Mouse (Mus musculus): ENCODE data around the gene Mef2b. TPM values are rescaled to one million over a fixed set of nuclear protein-coding genes. Genes with fewer than 3 reads are reported as not detected.

Gene Mef2b
- total RNA-seq, 2 experiments from 2014 or later: 0.25 to 0.29 TPM

DNA sequence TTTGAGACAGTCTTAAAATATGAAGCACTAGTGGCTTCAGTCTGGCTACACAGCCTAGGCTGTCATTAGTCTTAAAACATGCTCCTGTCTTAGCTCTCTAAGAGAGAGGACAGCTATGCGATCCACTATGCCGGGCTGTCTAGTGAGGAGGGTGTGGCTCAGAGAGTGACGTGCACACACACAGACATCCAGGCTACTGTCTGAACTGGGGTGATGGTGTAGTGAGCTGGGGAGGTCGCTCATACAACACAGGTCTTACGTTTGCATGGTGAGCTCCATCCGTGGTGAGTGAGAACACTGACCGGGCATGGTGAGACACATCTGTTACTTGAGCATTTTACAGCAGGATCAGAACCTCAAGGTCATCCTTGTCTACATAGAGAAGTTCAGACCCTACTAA, 31.7 kb downstream of the Mef2b start:
- intact Hi-C loops (cut with DNase I; ENCODE audit: low total_unique reads): no loop called here
- DNase-seq: no peak

DNA sequence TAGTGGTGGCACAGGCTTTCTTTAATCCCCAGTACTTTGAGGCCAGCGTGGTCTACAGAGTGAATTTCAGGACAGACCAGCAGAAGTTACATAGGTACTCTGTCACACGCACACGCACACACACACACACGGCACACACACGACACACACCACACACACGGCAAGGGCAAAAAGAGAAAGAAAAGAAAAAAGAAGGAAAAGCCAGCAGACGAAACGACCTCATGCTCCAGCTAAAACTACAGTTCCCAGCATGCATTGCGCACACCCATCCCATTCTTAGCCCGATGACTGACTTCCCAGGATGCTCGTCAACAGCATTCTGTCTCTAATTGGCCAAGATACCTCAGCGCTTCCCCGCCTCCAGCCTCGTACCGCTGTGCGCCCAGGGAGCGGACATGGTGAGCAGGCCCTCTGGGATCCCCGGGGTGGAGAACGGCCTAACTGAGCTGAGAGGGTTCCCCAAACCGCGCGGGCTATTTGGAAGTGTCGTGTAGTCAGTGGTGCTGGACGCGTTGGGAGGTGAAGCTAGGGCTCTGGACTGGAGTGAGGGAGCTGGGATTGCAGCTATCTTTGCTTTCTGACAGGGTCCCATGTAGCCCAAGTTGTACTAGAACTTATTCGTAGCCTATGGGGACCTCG, 32.7 kb downstream of the Mef2b start, which contains the start of gene Tmem161a:
Gene Tmem161a, plus strand, starts transcription at position 314 of the 639 bp plus-strand sequence.
- DNase-seq: peak; percentile 90

DNA sequence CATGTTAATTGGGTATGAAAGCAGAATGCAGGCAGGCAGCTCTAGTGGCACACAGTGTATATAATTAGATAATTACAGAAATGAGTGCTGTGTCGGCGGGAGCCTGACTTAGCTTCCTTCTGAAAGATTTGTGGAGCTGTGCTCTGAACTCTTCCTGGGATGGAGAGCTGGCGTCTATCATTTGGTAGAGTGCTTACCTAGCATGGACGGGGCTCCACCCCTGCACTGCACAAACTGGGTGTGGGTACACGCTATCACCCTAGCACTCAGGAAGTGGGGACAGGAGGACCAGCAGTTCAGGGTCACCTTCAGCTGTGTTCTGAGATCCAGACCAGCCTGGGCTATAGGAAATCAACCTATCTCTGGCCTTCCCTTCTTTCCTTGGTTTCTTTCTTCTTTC, 33.8 kb downstream of the Mef2b start:
- no peak for DNase-seq
- intact Hi-C loops (cut with DNase I; ENCODE audit: low total_unique reads): no loop called here

More for the DNA sequence above, 32.7 kb downstream of the Mef2b start, which contains the start of gene Tmem161a:
- intact Hi-C loops (cut with DNase I; ENCODE audit: low total_unique reads): no loop called here

DNA sequence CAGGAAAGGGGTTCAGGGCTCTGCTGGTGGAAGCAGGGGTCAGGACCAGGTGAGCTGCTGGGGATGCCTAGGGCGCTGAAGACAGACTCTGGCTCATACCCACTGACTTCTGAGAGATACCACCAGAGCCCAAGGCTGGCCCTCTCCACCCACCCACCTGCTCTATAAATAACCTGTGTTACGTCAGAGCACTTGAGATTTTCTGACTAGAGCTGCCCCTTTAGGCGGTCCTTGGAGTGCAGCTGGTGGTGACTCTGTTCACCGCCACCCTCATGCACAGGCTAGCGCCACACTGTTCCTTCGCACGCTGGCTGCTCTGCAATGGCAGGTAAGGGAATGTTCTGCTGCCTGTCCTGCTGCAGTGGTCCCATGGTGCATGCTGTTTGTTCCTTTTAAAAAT, 34.6 kb downstream of the Mef2b start:
- no peak for DNase-seq
- intact Hi-C loops (cut with DNase I; ENCODE audit: low total_unique reads): no loop called here

DNA sequence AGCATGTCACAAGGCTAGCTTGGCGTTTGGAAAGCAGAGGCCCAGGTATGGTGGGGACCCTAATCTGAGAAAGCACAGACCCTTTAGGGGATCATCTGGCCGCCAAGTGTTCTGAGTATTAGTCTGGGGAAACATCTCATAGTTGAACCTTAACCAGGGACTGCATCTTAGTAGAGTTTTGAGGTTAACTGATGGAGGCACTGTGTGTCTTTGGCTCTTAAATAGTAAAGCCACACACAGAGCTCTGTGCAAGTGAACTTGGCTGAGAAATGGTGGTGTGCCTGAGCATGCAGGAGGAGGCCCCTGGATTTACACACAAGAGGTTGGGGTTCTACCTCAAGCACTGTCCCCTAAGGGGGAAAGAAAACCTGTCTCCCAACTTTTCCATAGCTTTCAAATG, 38.7 kb downstream of the Mef2b start:
- no peak for DNase-seq
- intact Hi-C loops (cut with DNase I; ENCODE audit: low total_unique reads): loop anchor here (5.0 kb wide), 1 partner anchor 44 kb away; no protein-coding TSS in a partner anchor

DNA sequence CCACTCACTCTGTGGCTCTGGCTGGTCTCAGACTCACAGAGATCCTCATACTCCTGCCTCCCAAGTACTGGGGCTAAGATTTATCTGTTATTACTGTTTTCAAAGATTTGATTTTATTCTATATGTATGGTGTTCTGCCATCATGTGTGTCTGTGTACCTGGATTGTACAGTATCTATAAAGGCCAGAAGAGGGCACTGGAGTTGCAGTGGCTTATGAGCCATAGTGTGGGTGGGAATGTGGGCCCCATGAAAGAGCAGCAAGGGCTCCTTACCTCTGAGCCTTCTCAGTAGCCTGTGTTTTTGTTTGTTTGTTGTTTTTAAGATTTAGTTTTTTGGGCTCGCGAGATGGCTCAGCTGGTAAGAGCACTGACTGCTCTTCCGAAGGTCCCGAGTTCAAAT, 39.6 kb downstream of the Mef2b start:
- intact Hi-C loops (cut with DNase I; ENCODE audit: low total_unique reads): loop anchor here (5.0 kb wide), 1 partner anchor 43 kb away; no protein-coding TSS in a partner anchor
- DNase-seq: no peak

DNA sequence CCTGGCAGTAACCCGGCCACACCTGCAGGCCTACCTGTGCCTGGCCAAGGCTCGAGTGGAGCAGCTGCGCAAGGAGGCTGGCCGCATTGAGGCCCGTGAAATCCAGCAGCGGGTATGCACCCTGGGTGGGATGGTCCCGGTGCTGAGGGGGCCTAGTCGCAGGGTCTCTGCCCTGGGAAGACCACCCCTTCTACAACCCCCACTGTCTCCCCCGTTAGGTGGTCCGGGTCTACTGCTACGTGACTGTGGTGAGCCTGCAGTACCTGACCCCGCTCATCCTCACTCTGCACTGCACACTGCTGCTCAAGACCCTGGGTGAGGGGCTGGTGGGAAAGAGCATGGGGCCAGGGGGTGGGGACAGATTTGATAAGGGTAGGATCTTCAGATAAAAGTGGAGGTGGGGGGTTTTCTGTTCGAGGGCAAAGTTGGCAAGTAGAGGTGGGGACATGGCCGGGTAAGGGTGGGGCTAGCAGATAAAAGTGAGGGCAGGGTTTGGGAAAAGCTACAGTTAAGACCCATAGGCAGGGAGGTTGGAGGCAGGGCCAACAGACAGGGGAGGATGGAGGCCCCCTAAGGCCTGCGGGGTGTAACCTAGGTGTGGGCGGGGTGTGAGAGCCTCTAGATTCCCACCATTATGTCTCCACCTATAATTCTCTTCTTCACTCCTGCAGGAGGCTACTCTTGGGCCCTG, 41.8 kb downstream of the Mef2b start:
- intact Hi-C loops (cut with DNase I; ENCODE audit: low total_unique reads): no loop called here
- no peak for DNase-seq

DNA sequence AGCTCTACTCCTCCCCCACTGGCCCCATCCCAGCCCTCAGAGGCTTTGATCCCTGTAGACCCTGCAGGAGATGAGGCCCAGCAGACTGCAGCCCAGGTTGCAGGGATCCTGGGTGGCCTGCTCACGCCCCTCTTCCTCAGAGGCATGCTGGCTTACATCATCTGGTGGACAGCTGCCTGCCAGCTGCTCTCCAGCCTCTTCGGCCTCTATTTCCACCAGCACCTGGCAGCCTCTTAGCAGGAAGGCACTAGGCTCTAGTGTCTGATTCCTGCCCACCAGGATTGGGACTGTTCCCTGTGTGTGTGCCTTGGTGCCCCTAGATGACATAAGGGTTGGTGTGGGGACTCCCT, 42.4 kb downstream of the Mef2b start:
- no peak for DNase-seq
- intact Hi-C loops (cut with DNase I; ENCODE audit: low total_unique reads): no loop called here

DNA sequence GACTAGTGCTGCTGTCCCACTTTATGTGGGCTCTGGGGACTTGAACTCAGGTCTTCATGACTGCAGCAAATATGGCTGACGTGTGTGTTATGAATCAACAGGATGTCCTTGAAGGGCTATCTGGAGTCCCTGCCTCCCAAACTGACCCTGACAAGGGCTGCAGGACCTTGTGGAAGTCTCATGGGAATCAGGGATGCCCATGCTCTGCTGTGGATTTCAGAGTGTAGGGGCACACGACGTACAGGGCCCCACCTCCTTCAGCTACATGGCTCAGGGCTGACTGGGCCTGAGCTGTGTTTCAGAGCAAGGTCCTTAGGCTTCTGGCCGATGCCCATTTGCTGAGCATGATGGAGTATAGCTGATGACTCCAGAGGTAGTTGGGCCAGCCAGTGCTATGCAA, 43.7 kb downstream of the Mef2b start:
- DNase-seq: no peak
- intact Hi-C loops (cut with DNase I; ENCODE audit: low total_unique reads): no loop called here

DNA sequence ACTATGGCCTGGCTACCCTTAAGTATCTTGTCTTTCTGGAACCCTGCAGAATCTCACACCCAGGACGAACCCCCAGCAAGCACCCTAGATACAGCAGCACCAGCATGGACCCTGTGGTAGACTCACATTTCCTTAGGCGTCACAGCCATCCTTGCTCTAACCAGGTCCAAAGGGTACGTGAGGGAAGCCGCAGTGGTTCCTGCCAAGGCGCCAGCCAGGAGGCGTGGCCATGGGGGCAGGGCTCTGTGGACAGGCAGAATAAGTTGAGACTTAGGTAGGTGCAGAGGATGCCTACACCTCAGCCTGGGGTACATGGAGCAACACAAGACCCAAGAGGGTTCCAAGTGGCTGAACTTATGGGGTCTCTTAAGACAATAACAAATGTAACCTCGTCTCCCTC, 49.2 kb downstream of the Mef2b start:
- intact Hi-C loops (cut with DNase I; ENCODE audit: low total_unique reads): no loop called here
- no peak for DNase-seq

DNA sequence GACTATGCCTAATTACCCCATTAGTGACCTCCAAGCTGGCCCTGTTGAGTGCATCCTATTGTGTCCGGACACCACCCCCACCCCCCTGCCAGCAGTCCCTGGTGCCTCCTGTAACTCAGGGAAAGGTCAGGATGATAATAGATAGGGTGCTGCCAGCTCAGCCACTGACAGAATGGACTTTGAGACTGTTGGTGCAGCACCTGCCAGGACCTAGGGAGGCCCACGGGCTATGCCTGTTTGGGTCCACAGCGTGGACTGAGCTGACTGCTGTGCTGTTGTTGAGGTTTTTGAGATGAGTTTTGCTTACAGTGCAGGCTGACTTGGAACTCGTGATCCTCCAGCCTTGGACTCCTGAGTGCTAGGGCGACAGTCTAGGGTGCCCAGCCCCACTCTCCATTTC, 53.7 kb downstream of the Mef2b start:
- DNase-seq: no peak
- intact Hi-C loops (cut with DNase I; ENCODE audit: low total_unique reads): no loop called here

DNA sequence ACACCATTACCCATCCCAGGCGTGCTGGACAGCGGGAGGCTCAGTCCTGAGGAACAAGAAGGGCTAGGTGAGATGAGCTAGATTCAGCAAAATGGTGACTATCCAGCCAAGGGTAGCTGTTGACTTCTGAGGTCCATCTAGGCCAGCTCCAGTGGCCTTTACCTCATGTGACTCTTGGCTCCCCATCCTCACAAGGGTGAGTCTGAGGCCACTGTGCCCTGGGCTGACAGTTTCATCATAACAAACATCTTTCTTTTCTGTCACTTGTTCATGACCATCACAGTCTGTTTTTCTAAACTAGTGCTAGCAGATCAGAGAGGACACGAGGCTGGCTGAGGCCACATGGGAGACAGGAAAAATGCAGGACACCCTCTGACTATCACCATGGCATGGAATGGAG, 54.7 kb downstream of the Mef2b start:
- intact Hi-C loops (cut with DNase I; ENCODE audit: low total_unique reads): no loop called here

DNA sequence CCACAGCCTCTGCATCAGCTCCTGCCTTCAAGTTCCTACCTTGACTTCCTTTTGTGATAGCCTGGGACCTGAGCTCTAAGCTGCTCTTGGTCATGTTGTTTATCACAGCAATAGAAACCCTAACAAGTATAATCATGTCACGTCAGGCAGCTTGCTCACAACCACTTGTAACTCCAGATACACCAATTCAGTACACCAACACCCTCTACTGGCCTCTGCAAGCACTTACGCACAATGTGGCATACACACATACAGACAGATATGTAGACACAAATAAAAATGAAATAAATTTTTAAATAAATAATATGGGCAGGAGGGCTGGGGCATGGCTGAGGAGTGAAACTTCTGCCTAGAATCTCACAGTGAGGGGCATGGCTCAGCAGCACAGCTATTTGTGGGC, 56.3 kb downstream of the Mef2b start:
- intact Hi-C loops (cut with DNase I; ENCODE audit: low total_unique reads): no loop called here

More for the DNA sequence above, 54.7 kb downstream of the Mef2b start:
- no peak for DNase-seq

DNA sequence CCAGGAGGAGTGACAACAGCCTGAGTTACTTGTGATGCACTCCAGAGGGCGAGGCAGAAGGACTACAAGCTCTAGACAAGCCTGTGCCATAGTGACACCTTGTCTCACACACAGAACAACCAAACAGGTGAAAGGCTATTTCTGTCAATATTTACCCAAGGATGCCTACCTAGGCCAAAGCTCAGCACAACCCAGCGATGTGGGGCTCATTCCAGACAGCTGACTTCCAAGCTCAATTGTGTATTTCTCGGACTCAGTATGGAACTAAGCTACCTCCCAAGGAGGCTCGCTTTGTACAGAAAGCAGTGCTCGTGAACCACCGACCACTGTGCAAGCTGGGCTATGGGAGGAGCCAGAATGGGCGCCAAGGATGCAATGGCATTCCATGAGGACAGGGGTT, 58.1 kb downstream of the Mef2b start:
- intact Hi-C loops (cut with DNase I; ENCODE audit: low total_unique reads): loop anchor here (2.0 kb wide), 1 partner anchor 27 kb away; no protein-coding TSS in a partner anchor
- DNase-seq: no peak

More for the DNA sequence above, 56.3 kb downstream of the Mef2b start:
- no peak for DNase-seq

DNA sequence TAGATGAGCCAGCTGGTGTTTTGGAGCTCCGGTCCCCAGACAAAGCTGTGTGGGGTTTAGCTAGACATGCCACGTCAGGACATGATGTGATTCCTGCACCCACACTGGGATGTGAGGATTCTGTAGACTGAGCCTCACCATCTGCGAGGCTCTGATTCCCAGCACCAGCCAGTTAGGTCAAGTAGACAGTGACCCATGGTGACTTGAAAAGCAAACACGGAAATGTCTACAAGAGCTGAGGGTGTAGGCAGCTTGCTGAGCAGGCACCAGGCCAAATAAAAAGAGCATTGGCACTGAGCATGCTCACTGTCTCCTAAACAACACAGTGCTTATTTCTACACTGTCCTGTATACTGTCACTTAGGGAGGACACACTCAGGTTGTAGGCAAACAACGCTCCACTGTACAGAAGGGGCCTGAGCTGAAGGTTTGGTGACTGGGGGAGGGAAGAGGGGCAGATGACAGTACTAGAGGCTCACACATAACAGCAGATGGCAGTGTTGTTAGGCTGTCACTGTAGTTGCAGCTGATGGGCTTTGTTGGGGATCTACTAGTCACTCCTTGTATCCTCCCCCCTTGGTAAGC, 60.7 kb downstream of the Mef2b start:
- no peak for DNase-seq
- intact Hi-C loops (cut with DNase I; ENCODE audit: low total_unique reads): no loop called here

DNA sequence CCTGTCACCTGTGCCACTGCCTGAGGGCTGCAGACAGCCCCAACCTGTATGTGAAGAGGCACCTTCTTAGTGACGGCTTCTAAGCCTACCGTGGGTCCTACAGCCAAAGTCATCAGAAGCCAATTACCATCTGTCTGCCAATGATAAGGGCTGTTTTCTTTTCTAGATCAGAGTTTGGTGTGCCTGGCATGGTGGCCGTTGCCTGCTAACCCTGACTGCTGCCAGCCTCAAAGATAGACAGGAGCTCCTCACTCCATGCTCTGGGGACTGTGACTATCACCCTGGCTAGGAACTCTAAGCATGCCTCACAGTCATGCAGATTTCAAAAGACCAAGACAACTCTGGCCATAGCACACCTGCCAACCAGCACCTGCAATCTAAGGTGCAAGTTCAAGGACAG, 61.9 kb downstream of the Mef2b start:
- intact Hi-C loops (cut with DNase I; ENCODE audit: low total_unique reads): no loop called here
- DNase-seq: no peak

DNA sequence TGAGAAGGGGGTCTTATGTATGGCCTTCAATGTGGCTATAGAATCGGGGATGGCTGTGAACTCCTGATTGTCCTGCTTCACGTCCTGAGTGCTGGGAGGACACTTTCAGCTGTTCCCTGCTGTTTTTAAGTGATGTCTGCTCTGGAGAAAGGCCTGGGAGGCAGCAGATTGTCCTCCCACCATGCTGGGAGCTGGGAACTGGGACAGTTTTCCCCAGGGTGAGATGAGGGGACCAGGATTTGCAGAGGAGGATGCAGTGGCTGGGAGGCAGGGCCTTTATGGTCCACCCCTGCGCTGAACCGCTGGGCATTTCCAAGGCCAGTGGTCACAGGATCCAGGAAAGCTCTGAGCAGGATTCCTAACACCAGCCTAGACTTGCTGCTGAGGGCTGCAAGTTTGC, 63.6 kb downstream of the Mef2b start:
- no peak for DNase-seq
- intact Hi-C loops (cut with DNase I; ENCODE audit: low total_unique reads): no loop called here

DNA sequence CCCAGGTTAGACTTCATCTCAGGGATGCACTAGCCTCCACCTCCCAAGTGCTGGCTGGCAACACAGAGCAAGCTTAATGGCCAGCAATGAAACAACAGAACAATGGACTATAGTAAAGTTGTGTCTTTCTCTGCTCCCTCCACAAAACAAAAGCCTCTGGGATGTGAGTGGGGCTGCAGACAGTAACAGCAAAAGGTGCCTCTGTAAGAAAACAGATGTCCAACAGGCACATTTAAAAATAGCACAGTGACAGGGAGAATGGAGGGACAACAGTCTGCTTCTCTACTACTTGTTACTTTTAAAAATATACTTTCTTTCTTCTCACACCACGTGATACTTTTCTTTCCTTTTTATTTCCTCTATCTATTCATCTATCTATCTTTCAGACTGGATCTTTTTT, 65.2 kb downstream of the Mef2b start:
- no peak for DNase-seq
- intact Hi-C loops (cut with DNase I; ENCODE audit: low total_unique reads): no loop called here

DNA sequence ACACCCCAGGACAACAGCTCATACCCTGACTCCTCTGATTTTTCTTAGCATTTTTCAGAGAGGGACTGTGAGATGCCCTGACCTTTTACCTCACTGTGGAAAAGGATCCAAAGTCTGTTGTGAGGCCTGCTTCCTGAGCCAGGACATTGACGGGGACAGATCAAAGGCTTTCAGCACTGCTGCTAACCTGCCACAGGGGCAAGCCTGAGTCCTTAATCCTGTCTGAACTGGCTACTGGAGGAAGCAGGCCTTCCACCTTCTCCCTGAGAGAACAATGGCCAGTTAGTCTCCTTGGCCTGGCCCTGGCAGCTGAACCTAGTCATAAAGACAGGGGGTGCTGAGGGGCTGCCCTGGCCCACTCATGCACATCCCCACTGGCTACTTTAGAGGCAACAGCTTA, 68.6 kb downstream of the Mef2b start:
- DNase-seq: no peak
- intact Hi-C loops (cut with DNase I; ENCODE audit: low total_unique reads): no loop called here

DNA sequence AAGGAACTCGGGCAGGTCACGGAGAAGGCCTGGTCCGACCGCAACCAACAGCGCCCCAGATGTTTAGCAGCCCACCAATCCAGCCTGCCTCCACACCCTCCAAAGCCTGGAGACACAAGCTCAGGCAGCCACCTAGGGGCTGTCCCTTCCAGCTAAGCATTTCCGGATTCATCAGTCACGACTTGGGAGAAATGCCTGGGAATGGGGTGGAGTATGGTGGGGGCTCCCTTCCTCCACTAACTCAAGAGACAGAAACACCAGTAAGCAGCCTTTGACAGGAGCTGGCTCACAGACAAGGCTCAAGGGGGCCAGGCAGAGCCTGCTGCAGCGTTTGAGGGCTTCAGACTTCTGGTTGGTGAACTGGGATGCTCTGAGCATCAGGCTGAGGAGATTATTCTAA, 71.0 kb downstream of the Mef2b start:
- intact Hi-C loops (cut with DNase I; ENCODE audit: low total_unique reads): no loop called here
- DNase-seq: no peak

DNA sequence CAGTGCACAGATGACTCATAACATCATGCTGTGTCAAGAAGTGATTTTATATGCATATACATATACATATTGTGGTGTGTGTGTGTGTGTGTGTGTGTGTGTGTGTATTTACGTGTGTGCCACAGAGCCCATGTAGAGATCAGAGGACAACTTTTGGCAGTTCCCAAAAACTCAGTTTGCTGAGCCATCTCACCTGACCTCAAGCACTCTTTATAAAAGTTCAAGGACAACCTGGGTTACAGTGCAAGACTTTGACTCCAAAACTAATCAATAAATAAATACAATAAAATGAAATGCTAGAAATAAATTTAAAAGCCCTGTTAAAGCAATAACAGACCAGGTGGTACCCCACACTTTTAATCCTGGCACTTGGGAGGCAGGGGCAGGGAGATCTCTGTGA, 71.8 kb downstream of the Mef2b start:
- intact Hi-C loops (cut with DNase I; ENCODE audit: low total_unique reads): no loop called here
- DNase-seq: no peak

Measured in gastrocnemius, postnatal 14 days (tissue).